14 mouse cellular contexts compared by ENCODE assay signal in genomic region chr5:122212125-122212524, GRCm38 (mm10).
"Had no signal": no experiment of that assay in that cellular context is flagged by ENCODE, and none has a peak within 500 bp of the region (broad histone marks: within the 10 kb centered on the region; RNA-seq: fewer than 3 reads in every experiment).

No protein-coding gene starts in this region.

- H3K9ac ChIP-seq: midbrain, embryonic 15.5 days; neural tube, embryonic 13.5 days had no signal

- ATAC-seq: intestine, postnatal 0 days; midbrain, embryonic 15.5 days had no signal

- H3K27me3 ChIP-seq: midbrain, embryonic 15.5 days; neural tube, embryonic 13.5 days had no signal

- H3K4me2 ChIP-seq: liver, embryonic 11.5 days; midbrain, embryonic 11.5 days; midbrain, embryonic 15.5 days; neural tube, embryonic 13.5 days had no signal

- H3K9me3 ChIP-seq: limb, embryonic 10.5 days; midbrain, embryonic 15.5 days; neural tube, embryonic 13.5 days had no signal

- DNase-seq: kidney, adult 9 months; kidney, postnatal 14 days; lung, postnatal 36 days; retina, postnatal 1 day; right cerebral cortex, postnatal 4 days; thymus, adult 18-20 months; thymus, postnatal 14 days had no signal

- H3K36me3 ChIP-seq: midbrain, embryonic 15.5 days; neural tube, embryonic 13.5 days had no signal

- H3K27ac ChIP-seq: limb, embryonic 10.5 days; midbrain, embryonic 15.5 days; neural tube, embryonic 13.5 days had no signal

- H3K4me3 ChIP-seq: limb, embryonic 10.5 days; megakaryocyte, embryonic 14.5 days; midbrain, embryonic 15.5 days; neural tube, embryonic 13.5 days had no signal
